Mouse (Mus musculus) liver, adult 2 months (tissue): ENCODE results near the gene Il20. TPM values are rescaled to one million over a fixed set of nuclear protein-coding genes. Genes with fewer than 3 reads are reported as not detected.

Source experiments
- DNase-seq: peaks from one replicate; pipeline ENCODE4 v3.0.0-alpha.2; 2011; ENCODE audit warnings: low read depth, low spot score; ENCODE audit errors: extremely low read depth
- H3K27ac ChIP-seq: fragments of 200-500 bp; replicated peaks from 2 replicates; pipeline ENCODE4 v1.5.1; 2012; ENCODE audit warnings: low read depth, mild to moderate bottlenecking, control low read depth, inconsistent platforms, low read length; ENCODE audit not compliant: insufficient read depth
- H3K27me3 ChIP-seq: fragments of 200-500 bp; 2 replicates; pipeline ENCODE4 v1.6.1; 2012; ENCODE audit warnings: mild to moderate bottlenecking, moderate library complexity, low read length, inconsistent platforms; ENCODE audit not compliant: control insufficient read depth, insufficient read depth
- H3K36me3 ChIP-seq: fragments of 200-500 bp; 2 replicates; pipeline ENCODE4 v1.6.1; 2012; ENCODE audit warnings: low read length, inconsistent platforms; ENCODE audit not compliant: control insufficient read depth, insufficient read depth
- H3K4me1 ChIP-seq: fragments of 200-500 bp; 2 replicates; pipeline ENCODE4 v1.6.1; 2011; ENCODE audit warnings: low read length; ENCODE audit not compliant: control insufficient read depth, insufficient read depth
- H3K4me3 ChIP-seq: fragments of 200-500 bp; 2 replicates; pipeline ENCODE4 v1.5.1; 2011; ENCODE audit warnings: low read depth, mild to moderate bottlenecking, control low read depth, low read length, moderate library complexity; ENCODE audit not compliant: insufficient read depth
- H3K79me2 ChIP-seq: fragments of 200-500 bp; 2 replicates; pipeline ENCODE4 v1.6.1; 2012; ENCODE audit warnings: inconsistent platforms, mild to moderate bottlenecking, low read length, moderate library complexity; ENCODE audit not compliant: control insufficient read depth, insufficient read depth
- H3K9ac ChIP-seq: fragments of 200-500 bp; 2 replicates; pipeline ENCODE4 v1.6.1; 2012; ENCODE audit warnings: low read depth, mild to moderate bottlenecking, control low read depth, inconsistent platforms, low read length
- CTCF ChIP-seq: fragments of 200-500 bp; IDR thresholded peaks from 2 replicates; pipeline ENCODE4 v1.5.1; 2011; ENCODE audit warnings: low read depth, low read length, control low read depth
- POLR2A ChIP-seq: fragments of 200-500 bp; IDR thresholded peaks from 2 replicates; pipeline ENCODE4 v1.6.1; 2011; ENCODE audit warnings: low read length, control low read depth; ENCODE audit not compliant: insufficient read depth; ENCODE audit errors: extremely low read depth
- WGBS: fragments of 180-500 bp; shearing (Covaris S2); methylation state at CpG from one replicate; pipeline ENCODE4 v1.1.7; 2018; 5-methylcytosine and 5-hydroxymethylcytosine counted together
- polyA plus RNA-seq: library from polyadenylated mRNA; depleted of rRNA; stranded (reverse); fragments of >200 nt; gene quantifications from 2 replicates; pipeline ENCODE4 v1.2.3, GENCODE M21; 2012
- total RNA-seq: library from RNA; depleted of rRNA; stranded (reverse); fragments of >200 nt; gene quantifications from 2 replicates; pipeline ENCODE4 v1.2.3, GENCODE M21; 2014

Il20 gene
- total and polyA plus RNA-seq, 2 experiments, result not detected

DNA sequence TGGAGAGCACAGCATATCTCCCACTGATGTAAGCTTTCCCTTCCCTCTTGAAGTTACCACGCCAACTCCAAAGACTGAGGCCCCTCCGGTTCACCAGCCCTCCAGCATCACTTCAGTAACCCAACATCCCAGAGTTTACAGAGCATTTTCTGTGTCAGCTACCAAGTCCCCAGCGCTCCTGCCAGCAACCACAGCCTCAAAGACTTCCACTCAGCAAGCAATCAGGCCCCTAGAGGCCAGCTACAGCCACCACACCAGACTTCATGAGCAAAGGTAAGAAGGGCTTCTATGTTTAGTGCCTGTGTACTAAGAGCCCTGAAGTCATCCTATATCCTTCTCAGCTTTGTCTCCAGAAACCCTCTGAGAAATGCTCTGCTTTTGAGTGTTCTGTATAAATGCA is 35.3 kb downstream of the Il20 start:
- no peaks in the 10 kb centered on the region for H3K79me2 ChIP-seq
- H3K4me3 ChIP-seq, result no peak overlapping the region
- H3K9ac ChIP-seq, result no peak overlapping the region
- no peak for DNase-seq
- 84% methylated on average over 3 of the region's 3 CpGs for WGBS
- peaks cover 2% of the 10 kb centered on the region; the same call in 1 of the 2 replicates for H3K4me1 ChIP-seq
- TF ChIP-seq CTCF, result no peak
- no peak for TF ChIP-seq POLR2A
- peaks cover 7% of the 10 kb centered on the region; the same call in 1 of the 2 replicates for H3K27me3 ChIP-seq
- no peaks in the 10 kb centered on the region for H3K36me3 ChIP-seq
- no peak overlapping the region for H3K27ac ChIP-seq

DNA sequence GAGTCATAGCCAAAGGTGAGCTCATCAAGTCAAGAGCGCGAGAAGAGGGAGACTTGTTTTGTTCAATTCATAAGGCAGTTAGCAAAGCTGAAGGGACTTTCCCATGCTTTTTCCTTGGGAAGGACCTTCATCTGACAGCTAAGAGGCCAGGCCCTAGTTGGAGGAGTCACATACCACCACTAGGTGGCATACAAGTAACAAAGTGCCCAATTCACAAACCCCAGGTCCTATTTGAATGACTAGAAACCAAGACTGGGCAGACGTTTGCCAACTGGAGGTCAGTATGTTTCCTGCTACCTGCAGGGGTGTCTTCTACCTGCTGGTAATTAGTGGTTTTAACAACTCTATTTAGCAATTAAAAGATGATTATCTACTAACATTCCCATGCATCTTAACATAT is 36.1 kb downstream of the Il20 start:
- Histone ChIP-seq H3K4me1 (peaks cover 2% of the 10 kb centered on the region; the same call in 1 of the 2 replicates), H3K79me2 (no peaks in the 10 kb centered on the region), H3K36me3 (no peaks in the 10 kb centered on the region), H3K27me3 (peaks cover 7% of the 10 kb centered on the region; the same call in 1 of the 2 replicates), H3K4me3 (no peak overlapping the region), H3K27ac (no peak overlapping the region), H3K9ac (no peak overlapping the region)
- peak; percentile 61 for DNase-seq
- TF ChIP-seq POLR2A (no peak), CTCF (peak; percentile 33; the same call in 1 of the 2 replicates)
- 51% methylated on average over 3 of the region's 3 CpGs for WGBS

DNA sequence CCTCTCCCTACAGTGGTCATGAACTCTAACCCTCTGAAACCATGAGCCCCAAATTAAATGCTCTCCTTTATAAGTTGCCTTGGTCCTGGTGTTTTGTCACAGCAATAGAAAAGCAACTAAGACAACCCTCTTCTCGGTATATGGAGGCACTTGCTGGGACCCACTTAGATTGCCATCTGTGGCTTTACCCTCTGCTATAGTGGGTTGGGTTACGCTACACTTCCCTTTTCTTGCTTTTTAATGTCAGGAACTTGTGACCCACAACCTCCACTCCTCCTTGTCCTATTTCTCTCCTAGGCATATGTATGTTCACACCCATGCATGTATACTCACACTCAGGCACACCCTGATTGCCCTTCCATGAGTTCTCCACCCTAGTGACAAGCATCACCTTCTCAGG is 38.3 kb downstream of the Il20 start:
- Histone ChIP-seq H3K4me3 (no peak overlapping the region), H3K79me2 (no peaks in the 10 kb centered on the region), H3K27me3 (peaks cover 4% of the 10 kb centered on the region; the same call in 1 of the 2 replicates), H3K4me1 (peaks cover 2% of the 10 kb centered on the region; the same call in 1 of the 2 replicates), H3K36me3 (no peaks in the 10 kb centered on the region), H3K27ac (no peak overlapping the region), H3K9ac (no peak overlapping the region)
- 94% methylated on average over 2 of the region's 2 CpGs for WGBS
- TF ChIP-seq POLR2A, result no peak
- TF ChIP-seq CTCF, result no peak
- DNase-seq, result no peak

DNA sequence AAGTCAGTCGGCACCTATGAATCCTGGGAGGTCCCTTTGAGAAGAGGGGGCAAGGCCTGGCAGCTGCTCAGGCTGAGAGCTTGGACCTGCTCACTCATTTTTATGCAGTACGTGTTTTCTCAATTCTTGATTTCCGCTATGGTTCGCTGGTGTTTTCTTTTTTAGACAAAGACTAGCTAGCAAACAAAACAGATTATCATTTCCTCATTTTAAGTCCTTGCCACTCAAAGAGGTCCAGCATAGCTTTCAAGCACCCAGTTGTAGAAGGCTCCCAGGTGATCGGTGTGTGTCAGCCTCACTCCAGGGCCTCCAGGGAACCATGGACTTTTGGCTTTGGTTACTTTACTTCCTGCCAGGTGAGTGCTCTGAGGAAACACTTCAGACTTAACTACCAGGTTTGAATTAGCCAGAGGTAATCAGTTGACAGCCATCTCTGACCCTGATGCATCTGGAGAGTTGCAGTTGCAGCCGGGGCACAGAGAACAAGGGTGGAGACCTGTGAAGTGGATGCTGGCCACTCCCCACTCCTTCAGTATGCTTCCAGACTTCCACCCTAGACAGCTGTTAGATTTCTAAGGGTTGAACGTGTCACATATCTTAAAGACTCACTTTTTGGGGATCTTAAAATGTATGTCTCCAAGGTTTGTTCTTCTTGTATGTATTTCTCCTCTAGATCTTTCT is 45.6 kb downstream of the Il20 start, which contains the start of gene Fcmr:
TSS of gene Fcmr (plus strand) at position 129 of the 681 bp plus-strand sequence.
- 79% methylated on average over 7 of the region's 7 CpGs for WGBS
- Histone ChIP-seq H3K27me3 (no peaks in the 10 kb centered on the region), H3K27ac (no peak within 1 kb of the TSS), H3K4me3 (no peak within 1 kb of the TSS), H3K36me3 (no peaks in the 10 kb centered on the region), H3K9ac (no peak within 1 kb of the TSS), H3K4me1 (no peaks in the 10 kb centered on the region), H3K79me2 (no peaks in the 10 kb centered on the region)
- peak; percentile 22 for DNase-seq
- no peak for TF ChIP-seq POLR2A
- no peak for TF ChIP-seq CTCF

DNA sequence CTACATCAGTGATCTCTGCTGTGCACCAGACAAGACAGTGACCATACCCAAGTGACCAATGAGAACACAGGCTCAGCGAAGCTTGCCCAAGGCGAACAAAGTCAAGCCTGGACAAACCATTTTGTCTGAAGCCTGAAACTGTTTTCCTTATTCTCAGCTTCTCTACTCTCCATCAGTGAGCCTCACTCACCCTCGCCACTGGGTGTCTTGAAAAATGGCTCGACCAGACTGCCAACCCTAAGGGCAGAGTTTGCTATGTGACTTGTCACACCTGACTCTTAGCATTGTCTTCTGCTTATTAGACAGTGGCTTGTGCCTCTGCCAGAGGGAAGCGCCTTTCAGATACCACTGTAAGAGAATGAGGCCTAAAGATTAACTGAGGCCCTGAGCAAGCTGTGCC is 46.5 kb downstream of the Il20 start:
- TF ChIP-seq CTCF, result no peak
- no peak for TF ChIP-seq POLR2A
- Histone ChIP-seq H3K4me3 (no peak overlapping the region), H3K4me1 (no peaks in the 10 kb centered on the region), H3K36me3 (no peaks in the 10 kb centered on the region), H3K79me2 (no peaks in the 10 kb centered on the region), H3K27ac (no peak overlapping the region), H3K9ac (no peak overlapping the region), H3K27me3 (no peaks in the 10 kb centered on the region)
- DNase-seq, result no peak
- WGBS, result 93% methylated on average over 5 of the region's 5 CpGs

DNA sequence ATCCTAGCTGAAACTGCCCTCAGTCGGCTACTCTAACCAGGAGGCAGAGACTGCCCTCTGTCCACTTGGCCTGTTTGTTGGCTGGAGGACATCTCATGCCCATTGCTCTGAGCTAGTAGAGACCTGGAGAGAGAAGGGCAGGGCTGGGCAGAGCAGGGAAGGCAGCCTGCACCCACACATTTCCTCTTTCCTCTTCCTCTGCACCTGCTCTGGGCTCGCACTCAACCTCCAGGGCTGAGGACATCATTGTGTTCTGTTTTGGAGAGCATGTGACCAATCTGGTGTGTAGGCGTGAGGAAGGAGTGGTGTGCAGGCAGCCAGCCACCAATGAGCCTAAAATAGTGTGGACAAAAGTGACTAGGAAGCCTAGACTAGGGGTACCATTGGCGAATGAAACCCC is 47.0 kb downstream of the Il20 start:
- DNase-seq, result no peak
- no peak overlapping the region for H3K4me3 ChIP-seq
- H3K9ac ChIP-seq, result no peak overlapping the region
- no peaks in the 10 kb centered on the region for H3K27me3 ChIP-seq
- H3K27ac ChIP-seq, result no peak overlapping the region
- no peaks in the 10 kb centered on the region for H3K36me3 ChIP-seq
- no peak for TF ChIP-seq POLR2A
- no peak for TF ChIP-seq CTCF
- 77% methylated on average over 4 of the region's 4 CpGs for WGBS
- no peaks in the 10 kb centered on the region for H3K4me1 ChIP-seq
- H3K79me2 ChIP-seq, result no peaks in the 10 kb centered on the region
